Mouse (Mus musculus) adrenal gland, adult 2 months (tissue): ENCODE data around the gene Saal1. TPM values are rescaled to one million over a fixed set of nuclear protein-coding genes. Genes with fewer than 3 reads are reported as not detected.
"Not testable (repeated sequence)": the region's sequence is repeated elsewhere in the genome, so short reads cannot be mapped to it uniquely, and the experiment has no call there.

Experiments
- DNase-seq: peaks from one replicate; pipeline ENCODE4 v3.0.0; 2021
- polyA plus RNA-seq: library from polyadenylated mRNA; depleted of rRNA; stranded (reverse); fragments of >200 nt; gene quantifications from 2 replicates; pipeline ENCODE4 v1.2.3, GENCODE M21; 2012
- total RNA-seq, 2 experiments: library from RNA; stranded (reverse); gene quantifications; 2 replicates each; pipeline ENCODE4 v1.2.3; 2021

Gene Saal1
- total and polyA plus RNA-seq, 3 experiments, result 4.0 to 8.4 (median 5.7) TPM

DNA sequence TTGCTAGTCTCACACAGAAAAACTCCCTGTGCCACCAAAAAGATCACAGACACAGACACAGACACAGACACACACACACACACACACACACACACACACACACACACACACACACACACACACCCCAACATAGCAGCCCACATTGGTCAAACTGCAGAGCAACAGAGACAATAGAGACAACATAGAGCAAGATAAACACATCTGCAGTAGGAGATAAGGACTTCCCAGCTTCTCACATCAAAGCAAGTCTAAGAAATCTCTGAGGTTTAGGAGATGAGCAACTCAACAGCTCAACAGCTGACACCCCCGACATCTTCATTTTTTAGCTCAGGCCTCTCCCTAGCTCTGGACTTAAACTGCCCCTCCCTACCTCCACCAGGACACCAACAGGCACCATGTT is 13.7 kb downstream of the Saal1 start:
- no peak for DNase-seq

DNA sequence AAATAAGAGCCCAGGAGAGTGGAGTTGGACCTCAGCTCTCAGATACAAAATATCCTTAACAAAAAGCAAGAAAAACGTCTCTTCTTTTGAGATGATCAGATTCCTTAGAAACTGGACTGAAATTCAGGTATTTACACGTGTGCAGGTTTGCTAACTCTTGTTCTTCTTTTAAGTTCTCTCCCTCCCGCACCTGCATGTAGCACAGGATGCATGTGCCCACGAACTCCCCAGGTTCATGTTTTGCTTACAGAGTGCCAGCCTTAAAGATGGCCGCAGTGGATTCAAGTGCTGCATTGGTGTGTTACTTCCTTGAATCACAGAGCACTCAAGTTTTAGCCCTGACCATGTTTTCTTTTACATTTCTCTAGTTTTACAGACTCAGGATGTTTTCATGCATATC is 23.7 kb downstream of the Saal1 start:
- no peak for DNase-seq

DNA sequence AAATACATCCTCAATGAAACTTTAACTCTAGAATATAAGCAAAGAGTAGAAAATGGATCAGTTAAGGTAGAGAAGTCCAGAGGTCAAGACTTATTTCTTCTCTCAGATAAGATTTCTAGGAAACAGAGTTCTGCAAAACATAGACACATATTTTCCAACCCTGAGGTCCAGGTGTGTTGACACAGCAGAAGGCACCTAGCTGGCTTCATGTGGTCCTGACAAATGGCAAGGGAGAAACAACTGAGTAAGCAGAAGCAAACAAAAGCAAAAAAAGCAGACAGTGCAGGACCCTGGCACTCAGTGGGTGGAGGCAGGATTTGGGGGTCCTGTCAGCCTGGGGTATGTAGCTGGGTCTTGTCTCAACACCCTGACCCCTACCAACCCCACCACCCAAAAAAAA is 29.7 kb downstream of the Saal1 start:
- DNase-seq, result no peak

DNA sequence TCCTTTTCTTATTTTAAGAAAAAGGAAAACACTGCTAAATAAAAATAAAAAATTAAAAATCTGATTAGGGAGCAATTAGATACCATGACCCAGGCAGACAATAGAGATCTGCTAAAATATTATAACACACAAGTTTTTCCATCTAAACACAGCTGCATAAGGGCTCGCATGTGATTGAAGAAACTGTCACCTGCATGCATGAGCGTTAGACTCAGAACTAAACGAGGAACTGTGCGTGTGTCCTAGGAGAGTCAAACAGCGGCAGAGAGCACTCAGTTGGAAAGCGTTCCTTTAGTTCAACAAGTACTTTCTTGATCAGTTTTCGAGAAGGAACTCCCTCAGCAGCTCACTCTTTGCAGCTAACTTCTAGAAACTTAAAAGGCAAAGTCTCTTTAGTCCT is 31.4 kb downstream of the Saal1 start:
- DNase-seq, result not testable (repeated sequence)

DNA sequence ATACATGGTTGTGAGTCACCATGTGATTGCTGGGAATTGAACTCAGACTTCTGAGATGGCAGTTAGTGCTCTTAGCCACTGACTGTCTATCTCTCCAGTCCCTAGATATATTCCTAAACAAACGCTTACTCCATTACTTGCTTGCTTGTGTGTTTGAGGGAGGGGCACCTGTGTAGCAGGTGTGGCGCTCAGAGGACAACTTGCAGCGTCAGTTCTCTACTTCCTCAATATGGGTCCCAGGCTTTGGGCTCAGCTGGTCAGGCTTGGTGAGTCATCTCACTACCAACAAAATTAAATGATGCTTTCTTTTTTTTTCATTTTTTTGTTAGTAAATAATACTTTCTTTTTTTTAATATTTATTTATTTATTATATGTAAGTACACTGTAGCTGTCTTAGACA is 32.1 kb downstream of the Saal1 start:
- DNase-seq, result no peak

DNA sequence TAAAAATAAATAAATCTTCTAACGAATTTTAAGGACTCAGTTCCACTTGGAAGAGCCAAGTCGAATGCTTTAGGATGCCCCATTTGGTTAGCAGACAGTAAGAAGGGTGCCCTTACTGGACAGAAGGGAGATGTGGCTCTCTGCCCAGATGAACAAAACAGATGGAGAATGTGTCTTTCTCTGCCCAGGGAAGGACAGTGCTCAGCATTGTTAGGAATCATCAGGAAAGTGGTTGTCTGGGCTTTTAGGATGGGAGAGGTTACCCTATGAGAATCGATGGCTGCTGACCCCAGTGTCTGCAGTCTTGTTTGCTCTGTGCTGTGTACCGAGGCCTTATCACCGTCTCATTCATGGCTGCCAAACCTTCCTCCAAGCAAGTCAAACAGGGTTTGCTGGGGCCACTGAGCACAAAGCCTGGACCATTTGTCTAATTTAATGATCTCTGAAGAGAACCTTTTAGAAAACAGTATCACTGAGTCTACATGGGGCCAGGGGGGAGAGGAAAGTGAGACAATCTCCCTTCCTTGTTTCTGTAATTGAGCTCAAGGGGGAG is 33.6 kb downstream of the Saal1 start:
- DNase-seq, result no peak

DNA sequence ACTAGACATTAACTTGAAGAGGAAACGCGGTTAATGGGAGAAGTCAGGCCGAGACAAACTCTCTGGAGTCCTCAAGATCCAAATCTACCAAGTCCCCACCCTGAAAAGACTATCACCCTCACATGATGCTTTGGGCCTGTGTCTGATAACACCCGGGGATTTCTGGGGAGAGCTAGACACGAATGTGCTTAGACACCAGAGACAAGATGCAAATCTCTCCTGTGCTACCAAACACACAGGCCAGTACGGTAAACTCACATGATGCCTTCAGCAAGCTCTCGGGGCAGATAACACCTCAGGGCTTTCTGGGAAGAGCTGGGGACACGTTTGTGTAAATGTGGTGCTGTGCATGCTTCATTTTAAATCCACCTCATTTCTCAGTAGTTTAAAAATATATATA is 34.6 kb downstream of the Saal1 start:
- no peak for DNase-seq

DNA sequence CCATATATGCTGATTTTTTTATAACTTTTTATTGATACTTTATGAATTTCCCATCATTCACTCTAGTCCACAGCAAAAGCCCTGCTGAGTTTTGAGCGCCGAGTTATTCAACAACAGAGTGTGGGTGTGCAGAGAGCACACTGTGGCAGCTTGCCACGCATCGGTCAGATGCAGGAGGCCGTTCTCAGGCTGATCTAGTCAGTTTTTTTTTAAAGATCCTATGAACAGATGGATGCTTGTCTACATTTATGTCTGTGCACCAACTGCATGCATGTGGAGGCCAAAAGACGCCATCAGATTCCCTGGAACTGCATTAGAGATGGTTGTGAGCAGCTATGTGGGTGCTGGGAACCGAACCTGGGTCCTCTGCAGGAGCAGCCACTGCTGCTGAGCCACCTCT is 35.4 kb downstream of the Saal1 start:
- DNase-seq, result no peak

DNA sequence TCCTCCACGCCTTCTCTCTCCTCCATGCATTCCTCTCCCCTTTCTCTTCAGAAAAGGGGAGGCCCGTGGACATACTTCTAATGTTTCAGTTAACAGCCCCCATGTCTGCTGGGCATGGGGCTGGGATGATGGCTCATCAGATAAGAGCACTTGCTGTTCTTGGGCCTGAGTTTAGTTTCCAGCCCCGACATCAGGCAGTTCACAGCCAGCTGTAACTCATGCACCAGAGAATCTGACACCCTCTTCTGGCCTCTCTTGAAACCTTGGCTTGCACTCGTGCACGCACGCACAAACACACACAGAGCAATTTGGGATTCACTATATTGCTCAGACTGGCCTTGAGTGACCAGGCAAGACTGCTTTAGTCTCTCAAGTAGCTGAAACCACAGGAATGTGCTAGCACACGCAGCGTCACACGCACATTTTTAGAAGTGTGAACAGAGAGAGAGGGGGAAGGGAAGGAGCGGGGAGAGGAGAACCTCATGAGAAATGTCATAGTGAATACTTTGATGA is 38.3 kb downstream of the Saal1 start, which contains the start of gene Tph1:
Gene Tph1 (minus strand): TSS at position 378 of the 513 bp plus-strand sequence.
- DNase-seq, result no peak

DNA sequence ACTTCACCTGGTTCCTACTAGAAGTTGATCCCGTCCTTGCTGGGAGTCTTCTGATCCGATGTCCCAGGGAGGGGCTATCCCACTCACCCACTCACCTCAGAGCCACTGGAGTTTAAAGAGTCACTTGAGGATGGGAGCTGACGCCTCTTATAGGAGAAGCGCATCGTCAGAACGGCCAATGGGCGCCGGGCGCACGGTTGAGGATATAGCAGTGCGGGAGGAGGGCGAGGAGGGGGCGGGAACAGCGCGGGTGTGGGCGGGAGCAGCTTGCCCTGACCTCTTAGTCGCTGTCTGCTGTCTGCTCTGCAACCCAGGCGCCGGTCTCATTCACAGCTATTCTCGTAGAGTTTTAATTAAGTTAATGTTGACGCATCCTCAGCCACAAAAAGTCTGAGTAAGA is 43.2 kb downstream of the Saal1 start:
- peak; percentile 7 for DNase-seq

DNA sequence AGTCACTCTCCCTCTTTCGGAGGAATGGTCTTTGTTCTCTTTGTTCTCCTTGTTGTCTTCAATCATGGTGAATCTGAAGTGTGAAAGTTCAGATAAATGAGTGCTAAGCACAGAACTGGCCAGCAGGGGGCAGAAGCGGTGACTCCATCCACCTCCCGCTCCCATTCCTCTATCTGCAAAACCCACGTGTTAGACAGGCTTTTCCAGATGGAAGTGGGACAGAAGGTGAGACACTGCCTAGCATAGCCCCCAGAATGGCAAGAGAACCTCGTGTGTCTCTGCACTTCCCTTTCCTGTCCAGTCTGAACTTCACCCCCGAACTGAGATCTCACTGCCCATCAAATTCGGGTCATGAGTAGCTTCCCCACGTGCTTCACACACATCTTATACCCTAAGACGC is 45.2 kb downstream of the Saal1 start:
- peak; percentile 10 for DNase-seq

DNA sequence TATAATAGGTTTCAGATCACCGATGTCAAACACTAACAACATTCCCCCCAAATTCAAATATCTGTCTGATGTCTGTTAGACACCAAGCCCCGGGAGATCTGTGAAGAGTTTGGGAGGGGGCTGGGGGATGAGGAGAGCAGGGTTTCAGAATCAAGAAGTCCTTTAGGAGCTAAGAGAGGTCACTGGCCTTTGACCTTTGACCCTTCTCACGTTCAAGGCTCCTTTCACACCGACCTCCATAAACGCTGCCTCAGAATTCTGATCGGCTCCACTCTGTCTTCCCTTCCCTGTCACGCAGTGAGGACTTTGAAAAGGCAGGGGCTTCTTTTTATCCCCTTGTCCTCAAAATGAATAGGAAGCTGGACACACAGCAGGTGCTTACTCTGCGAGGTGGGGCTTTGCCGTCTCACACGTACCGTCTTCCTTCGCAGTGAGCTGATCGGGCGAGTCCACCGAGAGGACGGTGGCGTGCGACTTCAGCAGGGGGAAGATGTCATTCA is 48.8 kb downstream of the Saal1 start:
- DNase-seq, result no peak

DNA sequence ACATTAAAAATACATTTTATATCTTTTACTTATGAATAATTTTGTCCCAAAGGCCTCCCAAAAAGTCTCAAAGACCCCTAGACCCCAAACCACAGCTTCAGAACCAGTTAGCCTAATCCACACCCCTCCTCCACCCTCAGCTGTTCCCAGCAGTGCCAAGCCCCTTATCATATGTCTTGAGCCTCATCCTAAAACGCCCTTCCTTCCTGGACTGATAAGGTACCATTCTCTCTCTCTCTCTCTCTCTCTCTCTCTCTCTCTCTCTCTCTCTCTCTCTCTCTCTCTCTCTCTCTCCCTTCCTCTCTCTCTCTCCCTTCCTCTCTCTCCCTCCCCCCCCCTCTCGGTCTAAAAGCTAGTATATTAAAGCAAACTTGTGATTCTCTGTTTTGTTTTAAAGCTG is 58.2 kb downstream of the Saal1 start:
- DNase-seq, result no peak

DNA sequence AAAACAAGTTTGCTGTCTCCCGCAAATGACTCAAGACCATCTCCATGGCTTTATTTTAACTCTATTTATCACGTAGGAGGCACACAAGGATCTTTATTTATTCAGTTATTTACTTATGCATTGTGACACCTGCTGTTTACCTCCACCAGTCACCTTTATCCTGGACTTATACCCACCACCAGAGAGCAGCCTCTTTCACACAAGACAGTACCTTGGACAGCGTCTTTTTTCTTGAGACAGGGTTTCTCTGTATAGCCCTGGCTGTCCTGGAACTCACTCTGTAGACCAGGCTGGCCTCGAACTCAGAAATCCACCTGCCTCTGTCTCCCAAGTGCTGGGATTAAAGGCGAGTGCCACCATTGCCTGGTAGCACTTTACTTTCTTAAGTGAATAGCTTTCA is 60.2 kb downstream of the Saal1 start:
- not testable (repeated sequence) for DNase-seq

DNA sequence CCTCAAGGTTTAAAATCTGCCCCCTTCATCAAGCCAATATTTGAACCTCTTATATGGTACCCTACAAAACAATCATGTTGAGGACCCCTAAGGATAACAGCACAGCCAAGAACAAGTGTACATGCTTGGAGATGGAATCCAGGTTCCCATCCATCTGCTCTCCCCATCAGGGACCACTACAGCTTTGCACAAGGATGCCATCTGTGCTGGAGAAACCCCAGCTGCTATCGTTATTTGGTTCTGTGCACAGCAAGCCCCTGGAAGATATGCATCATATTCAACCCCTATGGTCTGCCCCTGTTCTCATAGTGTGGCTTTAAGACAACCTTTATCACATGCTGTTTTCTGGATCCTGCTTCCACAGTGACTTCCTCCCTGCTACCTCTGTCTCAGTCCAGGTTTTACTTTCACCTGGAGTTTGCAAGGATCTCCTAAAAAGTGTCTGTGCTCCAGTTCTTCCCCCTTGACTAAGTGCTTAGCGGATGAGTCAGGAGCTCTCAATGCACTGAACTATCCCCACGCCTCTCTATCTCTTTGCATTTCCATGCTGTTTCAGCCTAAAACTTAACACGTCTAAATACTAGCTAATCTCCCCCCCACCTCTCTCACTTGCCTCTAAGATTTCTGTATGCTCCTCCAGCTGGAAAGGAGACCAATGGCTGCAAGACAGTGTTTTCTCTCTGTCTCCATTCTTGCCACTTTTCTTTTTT is 61.9 kb downstream of the Saal1 start:
- DNase-seq, result no peak

DNA sequence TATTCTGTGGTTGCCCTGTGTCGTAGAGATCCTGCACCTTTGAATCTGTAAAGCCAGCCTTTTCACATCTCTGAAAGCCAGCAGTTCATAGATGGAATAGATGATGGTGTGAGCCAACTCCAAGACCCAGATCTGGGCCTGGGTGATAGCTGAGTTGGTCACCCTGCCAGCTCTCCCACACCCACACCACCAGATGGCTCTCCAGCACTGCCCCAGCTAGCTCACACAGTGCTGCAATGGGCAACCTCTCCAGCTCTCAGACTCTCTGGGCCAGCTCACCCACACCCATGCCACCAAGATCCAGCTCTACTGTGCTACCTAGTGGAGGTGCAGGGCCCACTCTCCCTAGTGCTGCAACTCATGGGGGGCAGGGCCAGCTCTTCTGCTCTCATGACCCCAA is 67.3 kb downstream of the Saal1 start:
- peak; percentile 31 for DNase-seq

DNA sequence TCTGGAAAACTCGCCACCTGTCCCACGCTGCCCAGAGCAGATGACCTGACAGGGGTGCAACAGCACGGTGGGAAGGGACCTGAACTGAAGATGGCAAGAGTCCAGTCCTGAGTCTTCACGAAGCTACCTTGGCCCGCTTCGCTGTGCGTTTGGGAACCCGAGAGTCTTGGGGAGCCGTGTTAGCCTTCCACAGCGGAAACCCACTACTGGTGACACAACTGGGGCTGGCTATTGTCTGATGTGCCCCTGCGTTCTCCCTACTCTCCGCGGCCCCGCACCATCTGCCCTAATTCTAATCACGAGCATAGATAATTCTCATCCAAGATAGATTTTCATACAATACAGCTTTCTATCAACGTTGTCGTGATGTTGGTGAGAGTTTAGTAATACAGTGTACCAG is 70.4 kb downstream of the Saal1 start:
- no peak for DNase-seq

DNA sequence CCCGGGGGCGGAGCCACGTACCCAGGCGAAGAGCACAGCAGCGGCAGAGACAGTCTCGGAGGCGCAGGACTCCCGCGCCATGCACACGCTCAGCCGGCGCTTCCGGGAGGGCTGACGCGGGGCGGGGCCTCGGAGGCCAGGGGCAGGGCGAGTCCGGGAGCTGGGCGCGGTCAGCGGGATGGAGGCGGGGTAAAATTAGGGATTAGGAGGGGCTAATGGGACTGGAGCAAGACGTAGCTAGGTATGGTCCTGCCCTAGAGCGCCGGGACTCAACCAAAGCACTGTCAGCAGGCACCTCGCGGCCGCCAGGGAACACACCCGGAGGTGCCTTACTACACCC is 70.8 kb downstream of the Saal1 start, which contains the start of gene Sergef:
Gene Sergef (minus strand): TSS at position 116 of the 340 bp plus-strand sequence.
- DNase-seq, result peak; percentile 97

DNA sequence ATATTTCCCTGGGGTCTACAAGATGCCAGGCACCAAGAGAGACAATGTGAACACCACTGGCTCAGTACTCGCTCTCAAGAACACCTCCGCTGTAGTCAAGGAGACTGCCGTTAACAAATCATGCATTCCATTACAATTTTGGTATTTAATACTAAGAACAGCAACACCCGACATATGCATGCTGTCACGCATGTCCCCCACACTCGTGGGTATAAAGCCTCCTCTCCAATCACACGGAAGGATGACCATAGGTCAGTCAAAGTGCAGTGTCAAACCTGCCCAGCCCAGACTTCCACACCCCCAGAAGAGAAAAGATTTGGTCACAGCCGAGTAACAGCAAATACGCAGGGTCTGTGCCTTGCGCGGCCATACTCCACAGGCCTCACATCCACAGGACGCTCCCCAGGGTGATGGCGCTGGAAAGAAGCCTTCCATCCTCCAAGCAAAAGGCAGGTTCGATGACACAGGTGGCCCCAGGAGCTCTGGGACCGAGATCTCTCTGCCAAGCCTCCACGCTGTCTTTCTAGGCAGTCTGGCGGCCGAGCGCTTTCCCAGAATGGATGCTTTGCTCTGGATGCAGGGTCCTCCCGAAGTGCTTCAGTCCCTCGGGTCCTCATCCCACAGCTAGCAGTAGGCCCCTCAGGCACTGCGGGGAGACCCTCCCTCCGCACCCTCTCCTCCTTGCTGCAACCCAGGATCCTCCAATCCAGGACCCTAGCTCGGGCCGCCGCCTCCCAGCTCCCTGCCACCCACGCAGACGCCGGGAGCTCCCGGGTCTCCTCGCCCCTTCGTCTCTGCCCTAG is 71.4 kb downstream of the Saal1 start:
- DNase-seq, result no peak
